Mouse (Mus musculus): Measurements from ENCODE around the gene Ccl24. TPM values are rescaled to one million over a fixed set of nuclear protein-coding genes. Genes with fewer than 3 reads are reported as not detected.

Ccl24 gene
- total and polyA plus RNA-seq, 3 experiments = not detected

DNA sequence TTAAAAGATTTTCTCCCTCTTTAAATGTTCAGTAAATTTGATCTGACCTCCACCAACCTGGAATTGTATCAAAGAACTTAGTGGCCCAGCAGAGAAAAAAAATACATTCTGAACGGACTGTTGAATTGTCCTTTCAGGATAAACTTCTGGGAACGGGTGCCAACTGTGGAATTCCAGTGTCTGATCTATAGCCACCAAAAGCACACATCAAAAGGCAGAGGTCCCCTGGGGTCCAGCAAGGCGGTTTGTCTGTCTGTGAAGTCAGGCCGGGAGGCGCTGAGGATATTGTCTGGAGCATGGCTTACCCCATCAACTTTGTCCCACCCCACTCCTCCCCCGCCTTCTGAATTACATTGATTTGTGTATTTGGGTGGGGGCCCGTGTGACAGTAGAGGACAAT, 44.9 kb downstream of the Ccl24 start:
- no peak overlapping the region for H3K27ac ChIP-seq (ENCODE audit: insufficient read depth, low read depth)
- H3K36me3 ChIP-seq (replicated peaks in 1 of 2; ENCODE audit: control insufficient read depth in 1 of 2, insufficient read depth in 1 of 2, low read length in 1 of 2) = no peaks in the 10 kb centered on the region
- no peak overlapping the region for H3K4me3 ChIP-seq (replicated peaks in 1 of 3; ENCODE audit: low read depth in 2 of 3, low read length in 2 of 3, poor library complexity in 1 of 3)
- peaks cover 7 to 33% of the 10 kb centered on the region in 2 experiments for H3K4me1 ChIP-seq (ENCODE audit: control insufficient read depth in 1 of 2, insufficient read depth in 2 of 2)
- dilution Hi-C loops (cut with MboI; ENCODE audit: extremely low pct_ligation_motif_present, extremely low pct_unique_long_range_greater_than_20kb, low sequenced_read_pairs) = no loop called here
- no peaks in the 10 kb centered on the region for H3K79me2 ChIP-seq (replicated peaks; ENCODE audit: control insufficient read depth, extremely low read depth, insufficient read depth, poor library complexity, severe bottlenecking)
- no peak overlapping the region for H3K9ac ChIP-seq (ENCODE audit: insufficient read depth, low read depth)
- TF ChIP-seq JUN (IDR thresholded peaks at IDR 0.05; ENCODE audit: insufficient read depth, low read depth, low read length) (no peak), TCF12 (IDR thresholded peaks at IDR 0.05; ENCODE audit: low read depth, low read length) (no peak), ZMIZ1 (IDR thresholded peaks at IDR 0.05; ENCODE audit: low read depth, low read length) (no peak), TBP (conservative IDR thresholded peaks at IDR 0.05; ENCODE audit: low read depth, low read length) (no peak), CHD2 (IDR thresholded peaks at IDR 0.05; ENCODE audit: low read length) (no peak), ELF1 (IDR thresholded peaks at IDR 0.05; ENCODE audit: low read depth, low read length) (no peak), MEF2A (IDR thresholded peaks at IDR 0.05; ENCODE audit: borderline replicate concordance, low read depth, low read length) (no peak), HCFC1 (IDR thresholded peaks at IDR 0.05; ENCODE audit: low read depth, low read length) (no peak), MXI1 (IDR thresholded peaks at IDR 0.05; ENCODE audit: low read depth, low read length) (no peak), MYC (IDR thresholded peaks at IDR 0.05; ENCODE audit: low read depth, low read length) (no peak), ZKSCAN1 (IDR thresholded peaks at IDR 0.05; ENCODE audit: borderline replicate concordance, low read depth, low read length) (no peak), MAX (IDR thresholded peaks at IDR 0.05; ENCODE audit: low read length) (no peak), NELFE (IDR thresholded peaks at IDR 0.05; ENCODE audit: low read depth, low read length) (no peak), ETS1 (conservative IDR thresholded peaks at IDR 0.05; ENCODE audit: low read depth, low read length) (no peak), E2F4 (IDR thresholded peaks at IDR 0.05; ENCODE audit: insufficient replicate concordance, low read depth, low read length) (no peak), UBTF (IDR thresholded peaks at IDR 0.05; ENCODE audit: low read depth, low read length) (no peak), MAZ (IDR thresholded peaks at IDR 0.05; ENCODE audit: low read depth, low read length) (no peak)
- H3K4me2 ChIP-seq (ENCODE audit: insufficient read depth, low read depth, poor library complexity, severe bottlenecking) = no peak overlapping the region
- H3K27me3 ChIP-seq (replicated peaks) = no peaks in the 10 kb centered on the region
- in situ Hi-C loops (cut with MboI; ENCODE audit: low pct_ligation_motif_present, low pct_unique_long_range_greater_than_20kb, low sequenced_read_pairs) = no loop called here
- DNase-seq (ENCODE audit: extremely low read depth) = no peak
- H3K9me3 ChIP-seq (replicated peaks; ENCODE audit: low read length) = peaks cover 3% of the 10 kb centered on the region

DNA sequence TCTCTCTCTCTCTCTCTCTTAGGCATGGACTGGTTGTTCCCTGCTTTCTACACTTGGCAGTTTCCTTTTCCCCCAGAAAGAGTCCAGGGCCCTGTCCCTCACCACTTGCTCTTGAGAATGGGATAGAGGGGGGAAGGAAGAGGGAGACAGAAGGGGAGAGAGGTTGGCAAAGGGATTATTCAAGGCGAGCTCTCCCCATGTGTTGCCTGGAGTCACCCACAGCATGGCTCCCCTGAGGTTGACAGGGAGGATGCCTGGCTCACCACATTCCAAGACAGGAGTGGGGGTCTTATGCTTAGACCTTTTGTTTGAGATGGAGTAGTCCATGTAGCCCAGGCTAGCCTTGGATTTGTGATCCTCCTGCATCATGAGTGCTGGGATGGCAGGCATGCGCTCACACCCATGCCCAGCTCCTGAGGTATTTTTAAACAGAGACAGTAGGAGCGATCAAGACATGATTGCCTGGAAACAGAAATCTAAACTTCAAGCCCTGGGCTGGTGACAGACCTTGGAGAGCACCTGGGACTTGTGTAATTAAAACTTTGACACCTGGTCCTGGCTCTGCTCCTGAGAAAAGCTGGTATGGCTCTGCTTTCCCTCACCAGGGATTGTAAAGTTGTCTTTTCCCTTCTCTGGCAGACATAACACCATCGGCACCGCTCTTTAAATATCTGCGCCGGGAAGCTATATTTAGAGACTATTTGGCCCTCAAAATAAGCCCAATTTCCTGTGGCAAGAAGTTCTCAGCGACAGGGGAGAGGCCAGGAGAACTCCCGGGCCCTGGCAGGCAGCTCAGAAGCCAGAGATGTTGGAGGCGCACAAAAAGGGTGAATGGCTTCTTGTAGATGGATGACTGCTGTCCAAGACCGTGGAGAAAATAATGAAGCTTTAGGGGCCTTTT, 47.9 kb downstream of the Ccl24 start:
- dilution Hi-C loops (cut with MboI; ENCODE audit: extremely low pct_ligation_motif_present, extremely low pct_unique_long_range_greater_than_20kb, low sequenced_read_pairs) = no loop called here
- H3K4me1 ChIP-seq (ENCODE audit: control insufficient read depth in 1 of 2, insufficient read depth in 2 of 2) = peaks cover 0 to 10% of the 10 kb centered on the region in 2 experiments; a peak in 2 of 4 replicates
- no peaks in the 10 kb centered on the region for H3K79me2 ChIP-seq (replicated peaks; ENCODE audit: control insufficient read depth, extremely low read depth, insufficient read depth, poor library complexity, severe bottlenecking)
- H3K4me2 ChIP-seq (ENCODE audit: insufficient read depth, low read depth, poor library complexity, severe bottlenecking) = no peak overlapping the region
- no peak for DNase-seq (ENCODE audit: extremely low read depth)
- H3K27ac ChIP-seq (ENCODE audit: insufficient read depth, low read depth) = no peak overlapping the region
- TF ChIP-seq NRF1 (IDR thresholded peaks at IDR 0.05; ENCODE audit: low read depth, low read length) (no peak), MYC (IDR thresholded peaks at IDR 0.05; ENCODE audit: low read depth, low read length) (no peak), PAX5 (IDR thresholded peaks at IDR 0.05; ENCODE audit: low read length) (no peak), MEF2A (IDR thresholded peaks at IDR 0.05; ENCODE audit: borderline replicate concordance, low read depth, low read length) (no peak), GABPA (IDR thresholded peaks at IDR 0.05; ENCODE audit: insufficient replicate concordance, low read depth, low read length) (no peak), USF2 (conservative IDR thresholded peaks at IDR 0.05; ENCODE audit: low read depth, low read length) (no peak)
- H3K4me3 ChIP-seq (replicated peaks in 1 of 3; ENCODE audit: low read depth in 2 of 3, low read length in 2 of 3, poor library complexity in 1 of 3) = no peak overlapping the region
- no peaks in the 10 kb centered on the region for H3K27me3 ChIP-seq (replicated peaks)
- peaks cover 3% of the 10 kb centered on the region for H3K9me3 ChIP-seq (replicated peaks; ENCODE audit: low read length)
- in situ Hi-C loops (cut with MboI; ENCODE audit: low pct_ligation_motif_present, low pct_unique_long_range_greater_than_20kb, low sequenced_read_pairs) = no loop called here
- no peaks in the 10 kb centered on the region for H3K36me3 ChIP-seq (replicated peaks in 1 of 2; ENCODE audit: control insufficient read depth in 1 of 2, insufficient read depth in 1 of 2, low read length in 1 of 2)
- no peak overlapping the region for H3K9ac ChIP-seq (ENCODE audit: insufficient read depth, low read depth)
